Mouse (Mus musculus) C2C12 (cell line): ENCODE data around the gene Rbm33. TPM values are rescaled to one million over a fixed set of nuclear protein-coding genes. Genes with fewer than 3 reads are reported as not detected.

ENCODE experiments used
- H3K27me3 ChIP-seq: one replicate; pipeline ENCODE4 v1.6.1; 2011; ENCODE audit not compliant: control insufficient read depth, insufficient read depth, insufficient read length
- H3K36me3 ChIP-seq: one replicate; pipeline ENCODE4 v1.6.1; 2011; ENCODE audit not compliant: control insufficient read depth, insufficient read depth
- H3K4me3 ChIP-seq: one replicate; pipeline ENCODE4 v1.5.1; 2011; ENCODE audit warnings: mild to moderate bottlenecking, control low read depth; ENCODE audit not compliant: poor library complexity, insufficient read depth, severe bottlenecking
- H3K79me2 ChIP-seq: one replicate; pipeline ENCODE4 v1.6.1; 2011; ENCODE audit not compliant: control insufficient read depth, insufficient read depth
- H3K79me3 ChIP-seq: one replicate; pipeline ENCODE4 v1.6.1; 2011; ENCODE audit warnings: low read depth, control low read depth
- H3ac ChIP-seq: one replicate; pipeline ENCODE3; 2011; ENCODE audit warnings: low read depth; ENCODE audit not compliant: control insufficient read depth, insufficient read length
- CEBPB ChIP-seq: IDR thresholded peaks from one replicate; pipeline ENCODE4 v1.6.1; 2011; ENCODE audit warnings: low read depth, mild to moderate bottlenecking, control low read depth, moderate library complexity
- CTCF ChIP-seq: IDR thresholded peaks from one replicate; pipeline ENCODE4 v1.5.1; 2011; ENCODE audit not compliant: control insufficient read depth, insufficient read depth, insufficient read length
- FOSL1 ChIP-seq: IDR thresholded peaks from one replicate; pipeline ENCODE4 v1.8.0; 2011; ENCODE audit warnings: mild to moderate bottlenecking, low read length; ENCODE audit not compliant: poor library complexity, insufficient read depth, severe bottlenecking
- MAX ChIP-seq: IDR thresholded peaks from one replicate; pipeline ENCODE4 v1.6.1; 2011; ENCODE audit warnings: mild to moderate bottlenecking, control low read depth
- MYOD1 ChIP-seq: IDR thresholded peaks from one replicate; pipeline ENCODE4 v1.6.1; 2011; ENCODE audit warnings: low read depth; ENCODE audit not compliant: control insufficient read depth, insufficient read length
- MYOG ChIP-seq: IDR thresholded peaks from one replicate; pipeline ENCODE4 v1.6.1; 2011; ENCODE audit not compliant: control insufficient read depth, insufficient read length; ENCODE audit errors: extremely low read depth
- USF1 ChIP-seq: IDR thresholded peaks from one replicate; pipeline ENCODE4 v1.6.1; 2011; ENCODE audit warnings: low read depth, mild to moderate bottlenecking, control low read depth, moderate library complexity
- polyA plus RNA-seq: library from polyadenylated mRNA; unstranded; fragments of >200 nt; fragmentation: generic; extraction: Trizol; gene quantifications from one replicate; pipeline ENCODE4 v1.2.1, GENCODE M21; 2012; ENCODE audit warnings: missing spikeins

The Rbm33 gene
- polyA plus RNA-seq, 1 experiment = 10.1 TPM

DNA sequence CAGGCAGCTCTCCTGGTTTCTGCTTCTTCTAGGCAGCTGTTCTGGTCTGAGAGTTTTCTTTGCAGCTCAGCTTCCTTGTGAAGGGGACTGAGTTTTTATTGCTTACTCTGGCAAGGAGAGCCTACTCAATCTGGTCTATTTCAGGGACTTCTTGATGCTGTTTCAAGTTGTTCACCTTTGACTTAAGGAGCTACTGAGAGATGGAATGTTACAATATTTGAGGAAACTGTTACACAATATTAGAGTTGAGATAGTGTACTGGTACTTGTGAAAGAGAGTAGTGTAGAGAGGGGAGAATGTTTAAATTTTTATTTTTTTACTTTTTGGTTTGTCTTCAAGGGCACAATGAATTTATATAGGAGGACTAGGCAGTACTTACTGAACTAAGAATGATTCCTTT is 53.9 kb downstream of the Rbm33 start:
- Histone ChIP-seq H3K36me3 (peaks cover 31% of the 10 kb centered on the region), H3K4me3 (no peak overlapping the region), H3ac (no peak overlapping the region), H3K27me3 (no peaks in the 10 kb centered on the region), H3K79me3 (peaks cover 7% of the 10 kb centered on the region), H3K79me2 (peaks cover 14% of the 10 kb centered on the region)
- no peak for TF ChIP-seq MAX
- no peak for TF ChIP-seq USF1
- TF ChIP-seq CEBPB = no peak
- no peak for TF ChIP-seq FOSL1
- no peak for TF ChIP-seq CTCF

DNA sequence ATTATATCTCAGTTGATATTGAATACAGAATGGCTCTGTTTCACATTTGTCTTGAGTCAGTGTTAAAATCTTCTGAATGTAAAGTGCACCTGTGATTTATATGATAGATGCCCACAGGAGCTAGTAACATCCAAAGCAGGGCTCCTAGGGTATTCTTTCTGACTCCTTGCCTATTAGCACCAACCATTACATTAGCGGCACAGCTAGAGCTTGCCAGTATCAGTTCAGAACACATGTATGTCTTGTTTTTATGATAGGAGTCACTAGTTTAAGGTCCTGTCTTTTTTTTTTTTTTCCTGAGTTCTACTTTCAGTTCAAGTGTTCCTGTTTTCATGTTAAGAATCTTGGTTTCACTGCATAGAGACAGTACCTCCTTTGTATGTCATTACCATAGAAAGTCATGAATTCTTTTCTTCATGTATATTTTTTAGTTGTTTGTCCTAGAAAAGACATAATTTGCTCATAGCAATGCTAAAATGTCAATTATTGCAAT is 55.3 kb downstream of the Rbm33 start:
- peaks cover 25% of the 10 kb centered on the region for H3K36me3 ChIP-seq
- TF ChIP-seq MAX = no peak
- TF ChIP-seq CEBPB = no peak
- no peak for TF ChIP-seq FOSL1
- no peak for TF ChIP-seq MYOD1
- TF ChIP-seq USF1 = no peak
- no peak for TF ChIP-seq CTCF
- no peak for TF ChIP-seq MYOG
- H3ac ChIP-seq = no peak overlapping the region
- no peaks in the 10 kb centered on the region for H3K27me3 ChIP-seq
- peaks cover 10% of the 10 kb centered on the region for H3K79me2 ChIP-seq
- H3K79me3 ChIP-seq = peaks cover 7% of the 10 kb centered on the region
- H3K4me3 ChIP-seq = no peak overlapping the region

DNA sequence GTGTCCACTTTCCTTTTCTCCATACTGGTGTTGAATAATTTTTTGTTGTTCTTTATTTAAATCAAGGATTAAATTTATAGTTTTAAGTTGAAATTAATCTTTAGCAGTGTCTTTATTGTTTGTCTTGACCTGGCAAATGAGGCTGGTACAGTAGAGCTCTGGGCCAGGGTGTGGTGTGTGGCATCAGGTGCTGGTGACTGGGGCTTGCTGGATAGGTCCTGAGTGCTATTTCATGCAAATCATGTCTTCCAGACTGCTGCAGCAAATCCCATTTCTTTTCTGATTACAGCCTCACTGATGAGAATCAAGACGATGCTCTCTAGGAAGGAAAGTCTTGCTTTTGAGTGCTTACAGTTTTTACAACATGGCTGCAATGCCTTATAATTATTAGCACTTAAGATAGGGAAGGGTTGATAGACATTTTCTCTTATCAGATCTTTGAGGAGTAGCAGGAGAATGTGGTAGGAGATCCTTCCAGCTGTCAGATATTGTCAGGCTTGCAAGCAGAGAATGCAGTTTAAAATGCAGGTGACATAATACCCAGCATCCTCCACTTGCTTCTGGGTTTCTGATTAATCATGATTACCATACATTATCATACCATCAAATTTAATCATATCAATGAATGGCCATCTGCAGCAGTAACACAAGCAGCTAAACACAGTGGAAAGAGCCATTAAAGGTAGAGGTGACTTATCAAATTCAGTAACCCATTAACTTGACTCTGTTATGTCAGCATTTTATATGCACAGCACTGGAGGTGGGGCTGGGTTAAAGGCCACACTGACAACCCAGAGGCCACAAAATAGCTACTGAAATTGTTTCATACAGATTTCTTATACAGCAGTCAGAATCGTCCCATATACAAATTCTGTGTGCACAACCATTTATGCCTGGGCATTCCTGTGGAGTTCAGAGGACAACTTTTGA is 56.8 kb downstream of the Rbm33 start:
- Histone ChIP-seq H3ac (no peak overlapping the region), H3K27me3 (no peaks in the 10 kb centered on the region), H3K79me2 (peaks cover 8% of the 10 kb centered on the region), H3K79me3 (peaks cover 6% of the 10 kb centered on the region), H3K4me3 (no peak overlapping the region), H3K36me3 (peaks cover 23% of the 10 kb centered on the region)
- TF ChIP-seq MYOD1 = no peak
- TF ChIP-seq CEBPB = no peak
- no peak for TF ChIP-seq USF1
- TF ChIP-seq MAX = no peak
- no peak for TF ChIP-seq MYOG
- no peak for TF ChIP-seq CTCF
- TF ChIP-seq FOSL1 = no peak

DNA sequence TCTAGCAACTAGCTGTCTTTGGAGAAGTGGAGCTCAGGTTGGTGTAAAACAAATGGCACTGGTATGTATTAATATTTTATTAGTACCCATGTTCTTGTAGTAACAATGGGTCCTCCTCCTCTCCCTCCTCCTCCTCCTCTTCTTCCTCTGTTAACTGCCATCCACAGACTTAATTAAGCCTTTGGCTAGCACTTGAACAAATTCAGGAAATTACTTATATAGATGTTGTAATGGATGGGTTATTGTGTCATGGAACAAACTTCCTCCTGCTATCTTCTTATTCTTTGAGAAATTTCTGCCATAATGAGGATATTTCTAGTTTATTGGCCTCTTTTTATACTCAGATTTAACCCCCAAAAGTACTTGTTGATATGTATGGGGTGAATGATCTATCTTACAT is 60.4 kb downstream of the Rbm33 start:
- Histone ChIP-seq H3K4me3 (no peak overlapping the region), H3K27me3 (no peaks in the 10 kb centered on the region), H3ac (no peak overlapping the region), H3K36me3 (peaks cover 19% of the 10 kb centered on the region), H3K79me3 (peaks cover 6% of the 10 kb centered on the region), H3K79me2 (peaks cover 8% of the 10 kb centered on the region)
- TF ChIP-seq CTCF = no peak
- TF ChIP-seq USF1 = no peak
- TF ChIP-seq CEBPB = no peak
- TF ChIP-seq FOSL1 = no peak

DNA sequence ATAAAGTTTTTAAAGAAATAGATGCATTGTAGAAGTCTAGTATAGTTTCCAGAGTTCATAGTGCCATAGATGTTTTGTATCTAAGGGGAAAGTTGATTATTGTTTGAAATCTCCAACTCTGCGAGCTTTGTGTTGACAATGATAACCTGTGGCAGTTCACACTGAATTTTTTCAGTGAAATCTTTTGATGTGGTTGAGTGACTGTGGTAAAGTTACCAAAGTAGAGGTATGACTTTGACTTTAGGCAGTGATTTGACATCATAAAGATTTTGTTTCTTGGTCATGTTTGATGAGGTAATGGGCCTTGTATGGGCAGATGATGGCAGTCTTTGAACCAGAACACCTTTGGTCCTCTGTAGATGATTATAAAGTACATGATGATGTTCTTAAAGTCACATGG is 65.4 kb downstream of the Rbm33 start:
- no peak overlapping the region for H3K4me3 ChIP-seq
- H3K79me2 ChIP-seq = no peaks in the 10 kb centered on the region
- peaks cover 2% of the 10 kb centered on the region for H3K79me3 ChIP-seq
- H3K27me3 ChIP-seq = no peaks in the 10 kb centered on the region
- H3K36me3 ChIP-seq = peaks cover 22% of the 10 kb centered on the region
- TF ChIP-seq MYOG = no peak
- H3ac ChIP-seq = no peak overlapping the region

DNA sequence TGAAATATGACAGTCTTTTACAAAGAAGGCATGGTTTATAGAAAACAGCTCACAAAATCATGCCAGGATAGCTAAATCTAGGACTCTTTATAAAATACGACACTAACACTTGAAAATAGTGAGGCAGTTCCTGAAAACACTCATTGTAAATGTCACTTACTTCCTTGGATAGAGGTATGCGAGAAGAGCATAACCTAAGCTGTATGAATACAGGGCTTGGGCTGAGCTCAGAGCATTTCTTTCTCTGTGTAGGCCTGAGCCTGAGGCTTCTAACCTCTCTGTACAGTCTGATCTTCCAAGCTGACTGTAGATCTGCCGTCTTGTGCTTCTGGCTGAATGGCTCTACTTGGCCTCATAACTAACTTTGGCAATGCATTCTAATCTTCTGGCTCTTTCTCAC is 69.9 kb downstream of the Rbm33 start:
- no peaks in the 10 kb centered on the region for H3K79me2 ChIP-seq
- TF ChIP-seq MYOG (no peak), USF1 (no peak), CTCF (no peak), MAX (no peak), MYOD1 (no peak), CEBPB (no peak), FOSL1 (no peak)
- peaks cover 2% of the 10 kb centered on the region for H3K79me3 ChIP-seq
- H3K27me3 ChIP-seq = no peaks in the 10 kb centered on the region
- no peak overlapping the region for H3K4me3 ChIP-seq
- H3ac ChIP-seq = no peak overlapping the region
- H3K36me3 ChIP-seq = peaks cover 59% of the 10 kb centered on the region
